Mouse (Mus musculus) hematopoietic stem cell, adult 5-6 weeks (primary cell): Measurements from ENCODE around the gene Dpy19l1. TPM values are rescaled to one million over a fixed set of nuclear protein-coding genes. Genes with fewer than 3 reads are reported as not detected.

Experiments used
- ATAC-seq, 2 experiments: fragments of 125-278 bp in 1 of 2; replicated peaks in 1 of 2; 2 replicates each; pipeline ENCODE4 v1.8.0; 2016 to 2017; ENCODE audit warnings: inconsistent platforms in 2 of 2, mild to moderate bottlenecking in 2 of 2, moderate number of reproducible peaks in 2 of 2, low read depth in 1 of 2, moderate TSS enrichment in 1 of 2; ENCODE audit not compliant: low FRiP score in 2 of 2, poor library complexity in 2 of 2, severe bottlenecking in 2 of 2, insufficient read depth in 1 of 2, low TSS enrichment in 1 of 2
- total RNA-seq: library from RNA; stranded (forward); fragments of 172-1452, 232-1000 nt; gene quantifications from 2 replicates; pipeline ENCODE4 v1.2.3, GENCODE M21; 2017

Gene Dpy19l1
- total RNA-seq, 1 experiment from 2014 or later, result 47.4 TPM

DNA sequence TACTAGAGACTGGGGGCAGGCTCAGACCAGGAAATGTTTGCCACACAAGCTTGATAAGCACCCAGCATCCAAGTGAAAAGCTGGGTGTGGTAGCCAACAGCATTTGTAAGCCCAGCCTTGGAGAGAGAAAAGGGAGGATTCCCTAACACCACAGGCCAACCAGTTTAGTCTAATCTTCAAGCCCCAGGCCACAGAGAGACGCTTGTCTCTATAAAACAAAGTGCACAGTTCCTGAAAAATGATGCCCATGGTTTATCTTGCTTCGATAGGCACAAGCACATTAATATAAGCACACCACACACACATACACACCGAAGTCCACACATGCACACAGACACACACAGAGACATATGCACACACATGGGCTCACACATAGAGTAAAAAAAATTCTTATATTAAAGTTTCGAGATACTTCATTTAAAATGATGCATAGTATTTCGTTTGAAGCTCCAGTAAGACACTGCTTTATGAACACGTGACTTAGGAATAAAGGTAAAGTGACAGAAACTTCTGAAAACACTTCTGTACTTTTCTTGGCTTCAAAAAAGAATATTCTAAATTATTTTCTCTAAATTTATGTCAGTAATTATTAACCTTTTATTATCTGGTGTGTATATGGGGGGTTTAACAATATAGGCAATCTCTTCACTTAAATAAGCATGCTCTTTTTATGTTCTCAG lies 14.4 kb downstream of the Dpy19l1 start:
- ATAC-seq, result peak in 1 of 2 experiments; percentile 76; a peak in 1 of 4 replicates

DNA sequence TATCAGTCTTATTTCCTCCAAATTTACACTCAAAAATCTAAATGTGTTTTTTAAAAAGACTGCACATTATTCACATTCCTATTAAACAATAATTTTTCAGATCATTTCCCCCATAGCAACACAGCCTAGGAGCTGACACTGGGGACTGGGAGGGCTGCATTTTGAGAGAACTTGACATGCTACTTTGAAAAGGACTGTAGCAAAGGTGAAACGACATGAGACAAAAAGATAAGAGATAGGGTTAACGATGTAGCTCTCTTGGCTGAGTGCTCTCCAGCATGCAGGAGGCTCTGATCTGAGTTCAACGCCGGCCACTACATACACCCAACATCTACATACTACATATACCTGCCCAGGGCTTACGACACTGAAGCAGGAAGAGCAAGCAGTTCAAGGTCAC lies 20.6 kb downstream of the Dpy19l1 start:
- no peak for ATAC-seq

DNA sequence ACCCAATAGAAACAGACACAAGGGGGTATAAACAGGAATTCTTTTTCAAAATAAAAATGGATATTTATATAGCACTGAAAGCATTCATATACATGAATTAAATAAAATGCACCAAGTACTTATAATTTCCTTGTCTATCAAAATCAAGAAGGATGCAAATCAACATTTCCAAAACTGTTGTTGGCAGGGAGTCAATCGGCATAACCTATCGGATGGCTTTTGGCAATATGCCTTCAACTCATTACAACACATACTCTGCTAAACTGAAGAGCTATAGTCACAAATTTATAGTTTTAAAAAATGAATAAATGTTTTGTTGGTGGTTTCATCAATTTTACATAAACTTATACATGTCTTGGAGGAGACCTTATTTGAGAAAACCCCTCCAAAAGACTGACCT lies 25.7 kb downstream of the Dpy19l1 start:
- ATAC-seq, result no peak

DNA sequence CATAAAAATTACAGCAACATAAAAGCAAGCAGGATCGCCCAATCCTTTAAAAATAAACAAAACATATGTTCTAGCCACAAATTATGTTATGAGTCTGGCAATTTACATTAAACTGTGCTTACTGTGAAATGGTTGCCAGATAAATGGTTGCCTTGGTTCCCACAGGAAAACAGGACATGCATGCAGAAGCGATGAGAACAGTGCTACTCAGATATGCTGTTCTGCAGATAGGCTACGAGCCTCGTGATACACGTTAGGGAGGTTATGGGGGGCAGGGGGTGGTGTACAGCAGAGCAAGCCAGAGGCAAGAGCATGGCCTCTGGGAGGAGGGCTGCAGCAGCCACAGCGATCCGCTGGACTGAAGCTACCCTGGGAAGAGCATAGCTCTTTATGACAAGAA lies 29.1 kb downstream of the Dpy19l1 start:
- no peak for ATAC-seq

DNA sequence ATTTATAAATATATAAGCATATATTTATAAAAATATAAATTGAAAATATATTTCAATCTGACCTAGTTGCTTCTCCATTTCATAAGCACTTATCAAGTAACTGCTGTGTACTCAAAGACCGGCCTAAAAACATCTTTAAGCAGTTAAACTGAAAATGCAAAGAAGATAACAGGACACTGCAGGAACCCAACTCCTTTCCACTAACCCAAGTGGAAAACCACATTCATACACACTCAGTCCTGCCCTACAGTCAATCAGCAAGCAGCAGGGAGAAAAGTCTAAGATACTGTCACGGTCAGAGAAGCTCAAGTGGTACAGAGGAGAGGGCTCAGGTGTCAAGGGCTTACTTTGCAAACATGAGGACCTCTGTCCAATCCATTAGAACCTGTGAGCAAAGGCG lies 30.4 kb downstream of the Dpy19l1 start:
- no peak for ATAC-seq

DNA sequence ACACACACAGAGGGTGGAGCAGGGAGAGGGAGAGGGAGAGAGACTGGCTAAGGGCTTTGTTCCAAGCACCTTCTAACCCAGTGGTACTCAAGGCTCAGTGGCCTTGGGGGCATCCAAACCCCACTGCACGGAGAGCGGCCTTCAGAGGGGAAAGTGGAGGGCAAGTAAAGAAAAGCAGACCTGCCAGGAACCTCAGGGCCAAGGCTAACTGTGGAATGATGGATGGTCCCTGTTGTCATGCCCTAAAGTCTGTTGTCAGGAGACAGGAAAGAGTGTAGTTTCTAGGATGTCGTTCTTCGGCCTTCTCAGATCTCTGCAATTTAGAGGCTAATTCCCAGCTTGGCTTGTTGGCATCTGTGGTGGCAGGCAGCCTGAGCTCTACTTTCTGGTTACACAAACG lies 32.8 kb downstream of the Dpy19l1 start:
- ATAC-seq, result no peak

DNA sequence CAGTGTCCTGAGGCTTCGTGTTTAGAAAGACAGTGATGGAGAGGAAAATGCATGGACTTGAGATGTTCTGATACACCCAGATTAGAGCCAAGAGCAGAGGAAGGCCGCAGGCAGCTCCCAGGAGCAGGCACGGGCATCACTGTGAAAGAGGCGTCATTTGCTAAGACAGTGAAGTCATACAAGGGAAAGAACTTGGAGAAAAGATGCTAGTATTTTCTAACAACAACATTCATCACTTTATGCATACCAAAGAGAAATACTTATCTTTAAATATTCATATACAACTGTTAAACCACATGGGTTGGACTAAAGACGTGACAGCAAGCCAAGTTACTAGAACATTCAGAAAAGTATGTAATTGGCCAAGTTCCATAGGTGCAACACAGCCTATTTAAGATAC lies 35.8 kb downstream of the Dpy19l1 start:
- no peak for ATAC-seq

DNA sequence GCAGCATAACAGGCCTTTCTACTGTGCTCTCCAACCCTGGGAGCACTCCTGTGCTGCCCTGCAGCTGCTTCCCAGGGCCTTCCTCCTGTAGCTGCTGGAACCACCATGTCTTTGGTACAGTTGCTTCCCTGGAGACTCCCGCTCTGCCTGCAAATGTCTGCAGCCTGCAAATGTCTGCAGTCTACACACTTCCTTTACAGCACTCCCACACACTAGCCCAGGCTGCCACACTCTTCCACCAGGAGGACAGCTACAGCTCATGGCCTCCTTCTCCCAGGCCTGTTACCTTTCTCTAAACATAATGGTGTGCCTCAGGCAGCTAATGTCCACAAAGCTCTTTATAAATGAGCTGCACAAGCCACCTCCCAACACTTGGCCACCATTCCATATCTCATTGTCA lies 36.3 kb downstream of the Dpy19l1 start:
- ATAC-seq, result no peak

DNA sequence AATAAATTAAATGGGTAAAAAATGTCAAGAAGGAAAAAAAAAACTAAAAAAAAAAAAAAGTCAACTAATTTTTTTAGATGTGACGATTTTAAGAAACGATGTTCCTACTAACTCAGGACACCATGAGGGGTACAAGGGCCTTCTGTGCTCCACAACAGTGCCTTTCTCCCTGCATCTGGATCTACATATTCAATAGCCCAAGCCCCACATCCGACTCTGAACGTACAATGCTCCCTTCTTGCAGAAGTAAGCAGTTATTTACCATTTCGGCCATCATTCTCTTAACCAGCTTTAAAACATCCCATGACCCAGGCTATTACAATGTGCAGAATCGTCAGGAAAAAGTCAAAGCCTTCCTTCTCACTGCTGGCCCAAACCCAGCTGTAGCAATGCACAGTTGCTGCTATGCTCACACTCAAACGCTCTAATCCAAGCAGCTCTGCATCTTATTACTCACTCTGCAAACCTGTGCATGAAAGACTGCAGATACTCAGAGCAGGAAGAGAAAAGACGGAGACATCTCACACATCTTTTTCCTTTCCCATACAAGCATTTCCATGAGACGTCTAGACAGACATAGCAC lies 41.5 kb downstream of the Dpy19l1 start:
- ATAC-seq, result no peak

DNA sequence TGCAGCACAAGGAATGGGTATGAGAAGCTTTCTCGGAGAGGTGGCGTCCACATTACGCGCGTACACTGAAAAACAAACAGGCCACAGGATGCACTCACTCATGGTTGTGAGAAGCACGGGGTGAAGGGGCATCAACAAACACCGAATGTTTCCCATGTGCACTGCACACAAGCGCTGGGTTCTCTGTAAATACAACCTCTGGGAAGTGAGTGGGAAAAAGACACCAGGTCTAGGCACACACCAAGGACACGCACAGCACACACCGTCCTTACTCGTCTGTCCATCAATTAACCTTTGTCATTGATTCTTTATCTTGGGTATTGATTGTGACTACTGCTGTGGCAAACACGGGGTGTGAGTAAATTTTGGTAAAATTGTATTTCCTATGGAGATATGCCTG lies 49.1 kb downstream of the Dpy19l1 start:
- ATAC-seq, result no peak

DNA sequence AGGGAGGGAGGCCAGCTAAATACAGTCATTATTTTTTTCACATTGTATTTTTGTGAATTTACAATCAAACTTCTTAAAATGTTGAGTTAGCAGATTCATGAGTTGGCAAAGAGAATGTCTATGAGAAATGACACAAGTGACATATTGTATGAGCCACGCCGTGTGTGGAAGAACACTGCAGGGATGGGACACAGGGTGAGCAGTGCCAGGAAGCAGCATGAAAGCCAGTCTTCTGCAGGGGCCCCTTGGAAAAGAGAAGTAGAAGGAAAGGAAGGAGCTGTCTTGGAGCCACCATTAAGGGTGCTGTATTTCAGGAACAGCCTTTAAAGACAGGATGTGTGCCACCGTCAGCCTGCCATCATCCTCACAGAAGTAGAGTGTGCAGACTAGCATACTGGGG lies 52.0 kb downstream of the Dpy19l1 start:
- ATAC-seq, result no peak

DNA sequence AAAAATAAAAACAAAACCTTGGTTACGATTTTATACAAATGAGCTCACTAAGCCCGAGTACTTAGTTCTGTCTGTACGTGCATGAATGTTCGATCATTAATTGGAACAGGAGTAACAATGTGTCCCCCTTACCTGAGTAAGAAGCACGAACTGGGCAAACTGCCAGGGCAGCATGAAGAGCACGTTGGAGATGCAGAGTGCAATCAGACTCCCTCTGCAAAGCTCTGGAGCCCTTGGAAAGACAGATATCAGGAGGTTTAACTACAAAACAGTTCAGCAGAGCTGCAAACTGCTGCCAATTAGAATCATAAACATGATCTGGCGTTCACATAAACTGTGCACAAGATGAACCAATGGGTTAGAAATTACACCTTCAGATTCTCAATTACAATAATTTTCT lies 52.4 kb downstream of the Dpy19l1 start:
- ATAC-seq, result no peak

DNA sequence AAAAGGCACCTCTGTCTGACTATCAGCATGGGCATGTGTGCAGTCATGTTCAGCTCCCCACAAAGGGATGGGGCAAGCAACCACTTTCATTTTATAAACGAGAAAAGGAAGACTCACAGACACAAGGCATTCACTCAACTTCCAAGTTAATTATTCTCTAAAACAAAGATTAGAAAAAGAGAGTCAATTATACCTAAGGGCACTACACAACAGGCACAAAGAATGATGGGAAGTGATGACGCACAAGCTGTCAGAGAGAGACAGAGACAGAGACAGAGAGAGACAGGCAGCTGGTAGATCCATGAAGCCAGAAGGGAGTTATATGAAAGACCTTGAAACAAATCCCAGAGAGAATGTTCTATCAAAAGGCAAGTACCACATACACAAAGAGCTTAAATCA lies 68.0 kb downstream of the Dpy19l1 start:
- no peak for ATAC-seq

DNA sequence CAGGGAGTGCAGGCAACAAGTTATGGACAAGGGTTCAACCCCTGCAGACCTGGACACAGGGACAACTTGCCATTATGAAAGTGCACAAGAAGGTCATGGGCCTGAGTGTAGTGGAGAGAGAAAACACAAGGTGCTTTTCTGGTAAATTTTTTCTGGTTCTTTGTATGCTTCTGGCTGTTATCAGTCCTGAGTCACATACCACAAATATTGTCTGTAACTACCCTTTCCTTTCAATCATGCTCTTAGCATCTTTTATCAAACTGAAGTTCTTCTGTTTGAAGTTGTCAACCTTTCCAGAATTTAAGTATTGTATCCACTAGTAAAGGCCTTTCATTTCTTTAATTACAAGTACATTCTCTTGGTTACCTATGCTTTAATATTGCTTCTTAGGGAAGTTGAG lies 73.2 kb downstream of the Dpy19l1 start:
- ATAC-seq, result no peak

DNA sequence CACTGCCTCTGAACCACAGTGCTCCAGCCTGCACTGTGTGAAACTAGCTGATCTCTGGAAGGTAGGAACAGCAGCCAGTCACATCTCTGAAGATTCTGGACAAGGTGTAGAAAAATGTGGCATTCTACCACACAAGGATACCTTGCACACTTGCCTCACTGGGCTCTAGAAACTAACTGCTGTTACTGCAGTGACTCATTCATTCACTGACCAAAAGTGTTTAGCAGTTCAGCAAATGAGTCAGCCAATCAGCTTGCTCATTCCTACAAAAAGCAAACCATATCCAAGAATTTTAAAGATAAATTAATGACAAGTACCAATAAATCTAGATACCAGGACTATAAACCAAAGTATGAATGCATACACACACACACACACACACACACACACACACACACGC lies 77.3 kb downstream of the Dpy19l1 start:
- no peak for ATAC-seq

DNA sequence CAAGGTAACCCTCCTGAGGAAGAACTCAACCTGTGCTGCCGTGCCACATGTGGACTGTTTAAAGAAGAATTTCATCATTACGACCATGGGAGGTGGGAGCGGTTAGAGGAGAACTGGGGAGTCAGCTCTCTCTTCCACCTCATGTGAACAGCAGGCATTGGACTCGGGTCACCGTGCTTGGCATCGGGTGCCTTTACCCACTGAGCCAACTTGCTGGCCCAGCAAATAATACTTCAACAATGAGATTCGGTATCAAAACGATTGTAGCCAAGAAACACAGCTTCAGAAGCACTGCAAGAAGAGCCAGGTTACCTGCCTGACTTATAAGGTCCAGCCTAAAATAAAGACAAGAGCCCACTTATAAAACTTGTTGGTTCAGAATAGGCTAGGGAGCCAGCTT lies 79.7 kb downstream of the Dpy19l1 start:
- ATAC-seq, result no peak

DNA sequence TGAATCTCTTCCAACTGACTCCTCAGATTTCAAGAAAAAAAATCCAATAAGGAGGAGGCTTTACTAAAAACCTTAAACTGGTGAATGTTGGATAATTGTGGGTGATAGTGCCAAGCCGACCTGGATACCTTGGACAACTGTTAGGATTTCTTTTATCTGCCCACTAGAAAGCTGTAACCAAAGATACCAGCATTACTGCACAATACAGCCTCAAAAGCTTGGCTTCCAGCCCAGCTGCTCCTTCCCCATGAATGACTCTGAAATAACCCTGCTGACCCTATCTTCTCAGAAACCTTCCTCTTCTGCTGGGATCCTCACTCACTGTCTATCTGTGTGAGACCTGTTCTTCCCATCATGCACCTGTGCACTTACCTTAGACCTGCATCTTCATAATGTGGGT lies 81.1 kb downstream of the Dpy19l1 start:
- ATAC-seq, result no peak

DNA sequence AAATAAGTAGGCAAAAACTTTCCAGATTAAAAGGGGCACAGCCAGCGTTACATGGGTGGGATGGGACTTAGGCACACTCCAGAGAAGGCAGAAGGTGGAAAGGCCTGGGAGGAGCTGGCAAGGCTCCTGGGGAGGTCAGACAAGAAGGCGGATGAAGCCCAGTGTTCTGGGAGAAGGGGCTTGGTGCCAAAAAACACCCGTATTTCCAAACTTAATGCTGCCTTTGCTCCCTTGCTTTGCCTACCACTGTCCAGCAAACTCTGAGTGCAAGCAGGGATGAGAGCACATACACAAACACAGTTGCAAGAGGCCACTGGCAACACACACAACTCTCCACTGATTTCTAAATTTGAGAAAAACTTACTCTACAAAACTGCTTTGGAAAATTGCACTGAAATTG lies 81.7 kb downstream of the Dpy19l1 start:
- ATAC-seq, result no peak

DNA sequence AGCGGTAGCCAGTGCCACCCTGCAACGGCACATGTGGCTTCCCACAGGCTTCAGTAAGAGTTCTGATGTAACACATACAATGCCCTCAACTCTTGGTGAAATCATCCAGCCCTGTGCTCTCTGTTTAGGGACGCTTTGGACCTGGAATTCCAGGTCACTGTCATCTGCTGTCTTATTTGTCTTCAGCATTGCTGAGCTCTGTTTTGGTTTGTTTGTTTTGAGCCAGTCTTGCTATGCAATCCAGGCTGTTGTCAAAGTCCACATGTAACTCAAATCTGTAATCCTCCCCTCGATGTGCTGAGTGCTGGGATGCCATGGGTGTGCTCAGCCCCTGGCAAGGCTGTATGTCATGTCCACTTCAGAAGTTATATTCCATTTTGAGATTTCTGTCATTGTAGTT lies 82.8 kb downstream of the Dpy19l1 start:
- no peak for ATAC-seq
